Mouse (Mus musculus) limb, embryonic 11.5 days (tissue): Measurements from ENCODE around the gene Mafk. TPM values are rescaled to one million over a fixed set of nuclear protein-coding genes. Genes with fewer than 3 reads are reported as not detected.

ENCODE experiments used
- ATAC-seq: fragments of 200-750 bp; cut with Nextera tagmentation; 2 replicates; pipeline ENCODE4 v1.8.0; 2017; ENCODE audit warnings: low read depth; ENCODE audit not compliant: insufficient number of reproducible peaks, low FRiP score, low TSS enrichment
- DNase-seq: peaks from one replicate; pipeline ENCODE4 v3.0.0-alpha.2; 2015; ENCODE audit warnings: low spot score
- H3K27ac ChIP-seq: fragments of 300-500 bp; sonication (generic); replicated peaks from 2 replicates; pipeline ENCODE4 v1.5.1; 2014; ENCODE audit warnings: low read depth, mild to moderate bottlenecking, low read length
- H3K27me3 ChIP-seq: fragments of 300-500 bp; sonication (generic); 2 replicates; pipeline ENCODE4 v1.6.1; 2014; ENCODE audit warnings: mild to moderate bottlenecking, low read length, mixed read lengths; ENCODE audit not compliant: control insufficient read depth, insufficient read depth
- H3K36me3 ChIP-seq: fragments of 300-500 bp; sonication (generic); 2 replicates; pipeline ENCODE4 v1.6.1; 2014; ENCODE audit warnings: mild to moderate bottlenecking, low read length, moderate library complexity, mixed read lengths; ENCODE audit not compliant: control insufficient read depth, insufficient read depth
- H3K4me1 ChIP-seq: fragments of 300-500 bp; sonication (generic); 2 replicates; pipeline ENCODE4 v1.6.1; 2014; ENCODE audit warnings: low read length, mixed read lengths; ENCODE audit not compliant: control insufficient read depth, insufficient read depth
- H3K4me2 ChIP-seq: fragments of 300-500 bp; sonication (generic); 2 replicates; pipeline ENCODE4 v1.6.1; 2014; ENCODE audit warnings: low read depth, mild to moderate bottlenecking, moderate library complexity; ENCODE audit not compliant: severe bottlenecking
- H3K4me3 ChIP-seq: fragments of 300-500 bp; sonication (generic); 2 replicates; pipeline ENCODE4 v1.5.1; 2014; ENCODE audit warnings: low read depth, low read length
- H3K9ac ChIP-seq: fragments of 300-500 bp; sonication (generic); 2 replicates; pipeline ENCODE4 v1.6.1; 2014; ENCODE audit warnings: mild to moderate bottlenecking, low read length
- H3K9me3 ChIP-seq: fragments of 300-500 bp; sonication (generic); 2 replicates; pipeline ENCODE4 v1.6.1; 2016; ENCODE audit warnings: low read length; ENCODE audit not compliant: control insufficient read depth
- WGBS: fragments of 180-500 bp; shearing (Covaris S2); extraction: QIAGEN DNeasy Blood & Tissue Kit; methylation state at CpG from one replicate; pipeline ENCODE4 v1.1.7; 2014; 5-methylcytosine and 5-hydroxymethylcytosine counted together
- polyA plus RNA-seq: library from polyadenylated mRNA; unstranded; fragments of >200 nt; fragmentation: Nextera tagmentation; extraction: Ambion mirVana; gene quantifications from 2 replicates; pipeline ENCODE4 v1.2.1, GENCODE M21; 2014

Gene Mafk
- polyA plus RNA-seq, 1 experiment from 2014 or later: 4.6 TPM

DNA sequence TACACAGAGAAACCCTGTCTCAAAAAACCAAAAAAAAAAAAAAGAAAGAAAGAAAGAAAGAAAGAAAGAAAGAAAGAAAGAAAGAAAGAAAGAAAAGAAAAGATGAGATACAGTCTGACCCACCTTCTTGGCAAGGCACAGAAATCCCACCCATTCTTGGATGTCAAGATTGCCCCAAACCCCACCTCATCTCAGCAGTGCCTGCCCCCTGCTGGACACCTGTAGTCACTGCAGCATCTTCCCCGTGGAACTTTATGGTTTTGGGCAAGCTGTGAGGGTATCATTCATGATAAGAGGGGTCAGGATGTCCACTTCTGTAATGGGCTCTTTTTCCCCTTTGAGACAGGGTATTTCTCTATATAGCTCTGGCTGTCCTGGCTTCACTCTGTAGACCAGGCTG is 26.0 kb downstream of the Mafk start:
- H3K4me3 ChIP-seq: no peak overlapping the region
- DNase-seq: no peak
- H3K4me1 ChIP-seq: peaks cover 7% of the 10 kb centered on the region
- 0% methylated on average over 1 of the region's 1 CpGs for WGBS
- ATAC-seq: no peak
- H3K9ac ChIP-seq: no peak overlapping the region
- H3K27me3 ChIP-seq: peaks cover 31% of the 10 kb centered on the region
- H3K36me3 ChIP-seq: peaks cover 2% of the 10 kb centered on the region; the same call in 1 of the 2 replicates
- no peaks in the 10 kb centered on the region for H3K9me3 ChIP-seq
- H3K4me2 ChIP-seq: no peak overlapping the region
- H3K27ac ChIP-seq: no peak overlapping the region

- 78% methylated on average over 3 of the region's 3 CpGs for WGBS
- Histone ChIP-seq H3K9me3 (no peaks in the 10 kb centered on the region), H3K4me3 (no peak overlapping the region), H3K36me3 (peaks cover 5% of the 10 kb centered on the region; the same call in 1 of the 2 replicates), H3K4me1 (peaks cover 7% of the 10 kb centered on the region), H3K27ac (no peak overlapping the region), H3K4me2 (no peak overlapping the region), H3K9ac (no peak overlapping the region), H3K27me3 (peaks cover 25% of the 10 kb centered on the region)
- no peak for DNase-seq
- ATAC-seq: no peak
Observed at GRCm38 (mm10) chr5:139818056-139818455, 26.7 kb downstream of the Mafk start.

GRCm38 (mm10) chr5:139818801-139819200 is 27.5 kb downstream of the Mafk start:
- Histone ChIP-seq H3K9ac (no peak overlapping the region), H3K4me2 (no peak overlapping the region), H3K27me3 (peaks cover 17% of the 10 kb centered on the region), H3K27ac (no peak overlapping the region), H3K4me1 (peaks cover 7% of the 10 kb centered on the region), H3K36me3 (peaks cover 7% of the 10 kb centered on the region; the same call in 1 of the 2 replicates), H3K9me3 (no peaks in the 10 kb centered on the region), H3K4me3 (no peak overlapping the region)
- ATAC-seq (no peak), DNase-seq (no peak)
- WGBS: 56% methylated on average over 4 of the region's 4 CpGs

- Histone ChIP-seq H3K4me3 (no peak within 1 kb of the TSS), H3K27ac (no peak within 1 kb of the TSS), H3K27me3 (peaks cover 9% of the 10 kb centered on the region), H3K4me1 (peaks cover 7% of the 10 kb centered on the region), H3K9ac (no peak within 1 kb of the TSS), H3K36me3 (peaks cover 7% of the 10 kb centered on the region; the same call in 1 of the 2 replicates), H3K9me3 (no peaks in the 10 kb centered on the region), H3K4me2 (no peak within 1 kb of the TSS)
- no peak for ATAC-seq
- 86% methylated on average over 9 of the region's 9 CpGs for WGBS
- DNase-seq: no peak
Observed at GRCm38 (mm10) chr5:139819538-139820181, 28.3 kb downstream of the Mafk start, which contains the start of gene Tmem184a. Tmem184a (minus strand) TSS chr5:139819917.

- Histone ChIP-seq H3K4me2 (no peak overlapping the region), H3K36me3 (peaks cover 7% of the 10 kb centered on the region; the same call in 1 of the 2 replicates), H3K9me3 (no peaks in the 10 kb centered on the region), H3K4me3 (no peak overlapping the region), H3K4me1 (peaks cover 17% of the 10 kb centered on the region), H3K27me3 (no peaks in the 10 kb centered on the region), H3K9ac (no peak overlapping the region), H3K27ac (0 out of 2 replicates have a peak overlapping the region, but pooled peaks have one; percentile 1)
- WGBS: 42% methylated on average over 12 of the region's 12 CpGs
- DNase-seq: no peak
- no peak for ATAC-seq
Observed at GRCm38 (mm10) chr5:139821466-139822459, 30.4 kb downstream of the Mafk start.

DNA sequence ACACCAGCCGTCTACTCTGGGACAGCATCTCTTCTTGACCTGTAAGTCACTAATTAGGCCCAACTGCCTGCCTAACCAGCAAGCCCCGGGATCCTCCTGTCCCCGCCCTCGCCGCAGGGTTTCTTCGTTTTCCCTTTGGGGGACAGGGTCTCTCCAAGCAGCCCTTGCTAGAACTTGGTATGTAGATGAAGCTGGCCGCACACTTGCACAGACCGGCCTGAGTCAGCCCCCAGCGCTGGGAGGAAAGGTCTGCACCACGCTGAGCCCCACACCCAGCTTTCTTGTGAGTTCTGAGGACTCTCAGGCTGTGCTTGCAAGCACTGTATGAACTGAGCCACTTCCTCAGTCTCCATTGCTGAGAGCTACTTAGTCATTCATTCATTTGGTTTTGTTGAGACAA is 33.2 kb downstream of the Mafk start:
- WGBS: 93% methylated on average over 10 of the region's 10 CpGs
- H3K36me3 ChIP-seq: peaks cover 7% of the 10 kb centered on the region; the same call in 1 of the 2 replicates
- no peaks in the 10 kb centered on the region for H3K9me3 ChIP-seq
- no peaks in the 10 kb centered on the region for H3K27me3 ChIP-seq
- H3K27ac ChIP-seq: no peak overlapping the region
- H3K9ac ChIP-seq: no peak overlapping the region
- H3K4me2 ChIP-seq: no peak overlapping the region
- DNase-seq (no peak), ATAC-seq (no peak)
- H3K4me1 ChIP-seq: peaks cover 17% of the 10 kb centered on the region
- no peak overlapping the region for H3K4me3 ChIP-seq

DNA sequence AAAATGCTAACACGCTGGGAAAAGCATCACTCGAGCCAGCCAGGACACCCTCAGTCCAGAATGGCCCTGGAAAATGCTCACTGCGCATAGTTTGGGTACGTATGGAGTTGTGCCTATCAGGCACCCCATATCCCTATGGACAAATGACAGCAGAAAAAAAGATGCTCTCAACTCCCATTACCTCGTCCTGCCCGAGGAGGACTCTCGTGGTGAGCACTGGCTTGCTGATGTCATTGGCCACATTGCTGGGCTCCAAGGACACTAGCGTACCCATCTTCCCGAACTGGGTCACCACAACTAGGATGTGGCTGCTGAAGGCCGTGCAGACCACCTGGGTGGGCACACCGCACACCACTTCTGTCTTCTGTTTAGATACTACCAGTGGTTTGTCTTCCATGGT is 34.6 kb downstream of the Mafk start:
- peaks cover 7% of the 10 kb centered on the region; the same call in 1 of the 2 replicates for H3K36me3 ChIP-seq
- peaks cover 17% of the 10 kb centered on the region for H3K4me1 ChIP-seq
- ATAC-seq (no peak), DNase-seq (no peak)
- H3K27ac ChIP-seq: no peak overlapping the region
- no peaks in the 10 kb centered on the region for H3K9me3 ChIP-seq
- peak overlapping the region; percentile 87 for H3K9ac ChIP-seq
- WGBS: 40% methylated on average over 11 of the region's 11 CpGs
- peak overlapping the region; percentile 93 for H3K4me3 ChIP-seq
- peak overlapping the region; percentile 92 for H3K4me2 ChIP-seq
- H3K27me3 ChIP-seq: no peaks in the 10 kb centered on the region

- WGBS: under 1% methylated on average over 43 of the region's 43 CpGs
- peak; percentile 77 for ATAC-seq
- Histone ChIP-seq H3K4me2 (peak within 1 kb of the TSS; percentile 92), H3K9ac (peak within 1 kb of the TSS; percentile 87), H3K9me3 (no peaks in the 10 kb centered on the region), H3K36me3 (peaks cover 7% of the 10 kb centered on the region; the same call in 1 of the 2 replicates), H3K27me3 (no peaks in the 10 kb centered on the region), H3K4me3 (peak within 1 kb of the TSS; percentile 93), H3K4me1 (peaks cover 17% of the 10 kb centered on the region), H3K27ac (peak within 1 kb of the TSS; percentile 56)
- DNase-seq: peak; percentile 97
Observed at GRCm38 (mm10) chr5:139826357-139827055, 35.2 kb downstream of the Mafk start, which contains the start of the genes Gm26938 and Psmg3. Gm26938 (minus strand) TSS chr5:139826407. Psmg3 (minus strand) TSS chr5:139826885.
